Mouse (Mus musculus): ENCODE results near the gene Gm10762. TPM values are rescaled to one million over a fixed set of nuclear protein-coding genes. Genes with fewer than 3 reads are reported as not detected.

Gm10762 gene
- polyA plus RNA-seq, 1 experiment from 2014 or later = 15.8 TPM

DNA sequence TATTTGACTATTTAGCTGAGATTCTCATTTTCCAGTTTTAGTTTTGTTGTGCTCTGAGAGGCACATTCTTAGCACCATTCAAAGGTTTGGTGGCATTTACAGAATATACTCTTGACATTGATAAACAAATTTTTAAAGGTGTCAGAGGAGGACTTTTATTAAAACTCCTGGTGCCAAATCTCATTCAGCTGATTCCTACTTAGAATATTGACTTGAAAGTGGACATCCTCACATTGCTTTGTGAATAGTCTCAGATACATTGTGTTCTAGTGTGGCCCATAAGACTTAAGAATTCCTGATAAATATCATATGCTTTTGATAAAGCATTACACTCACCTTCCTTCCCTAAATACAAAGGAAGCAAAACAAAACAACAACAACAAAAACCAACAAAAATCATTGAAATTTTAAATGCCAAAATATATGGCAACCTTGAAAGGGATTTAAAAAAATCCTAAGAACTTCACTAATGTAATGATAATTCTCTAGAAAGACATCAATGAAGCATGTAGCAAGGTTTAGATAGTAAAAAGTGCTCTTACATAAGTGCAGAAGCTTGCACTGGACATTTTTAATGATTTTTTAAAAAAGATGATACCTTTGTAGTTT lies 1.1 kb upstream of the Gm10762 start:
- Histone ChIP-seq H3K9ac (peak overlapping the region; percentile 100), H3K27me3 (ENCODE audit: insufficient read depth, low read length) (no peaks in the 10 kb centered on the region), H3K4me1 (ENCODE audit: insufficient read depth) (peaks cover 5% of the 10 kb centered on the region), H3K4me2 (peak overlapping the region; percentile 67), H3K36me3 (ENCODE audit: insufficient read depth) (no peaks in the 10 kb centered on the region), H3K9me3 (ENCODE audit: low read depth, low read length) (no peaks in the 10 kb centered on the region), H3K4me3 (ENCODE audit: low read depth, low read length) (peak overlapping the region; percentile 89), H3K27ac (ENCODE audit: low read depth) (peak overlapping the region; percentile 100)
- TF ChIP-seq CTCF (IDR thresholded peaks at IDR 0.05; ENCODE audit: low read depth) = no peak
- DNase-seq (no peak), ATAC-seq (ENCODE audit: insufficient read depth) (no peak)

- ATAC-seq (ENCODE audit: insufficient read depth) = peak; percentile 97
- H3K27me3 ChIP-seq (ENCODE audit: insufficient read depth, low read length) = no peaks in the 10 kb centered on the region
- peak within 1 kb of the TSS; percentile 100 for H3K27ac ChIP-seq (ENCODE audit: low read depth)
- under 1% methylated on average over 65 of the region's 65 CpGs for WGBS
- no peaks in the 10 kb centered on the region for H3K9me3 ChIP-seq (ENCODE audit: low read depth, low read length)
- no peaks in the 10 kb centered on the region for H3K36me3 ChIP-seq (ENCODE audit: insufficient read depth)
- H3K4me2 ChIP-seq = peak within 1 kb of the TSS; percentile 67
- H3K4me1 ChIP-seq (ENCODE audit: insufficient read depth) = peaks cover 5% of the 10 kb centered on the region
- H3K4me3 ChIP-seq (ENCODE audit: low read depth, low read length) = peak within 1 kb of the TSS; percentile 89
- peak within 1 kb of the TSS; percentile 100 for H3K9ac ChIP-seq
- TF ChIP-seq CTCF (IDR thresholded peaks at IDR 0.05; ENCODE audit: low read depth) = no peak
- peak; percentile 100 for DNase-seq
These were observed 614 bp downstream of the Gm10762 start, which contains the start of gene Zc3h6 for GRCm38 (mm10) chr2:128966641-128967580. Gene Zc3h6 (plus strand): TSS chr2:128967402.

GRCm38 (mm10) chr2:128966236-128966635 lies 1.3 kb downstream of the Gm10762 start:
- Histone ChIP-seq H3K4me1 (ENCODE audit: insufficient read depth) (peaks cover 5% of the 10 kb centered on the region), H3K9me3 (ENCODE audit: low read depth, low read length) (no peaks in the 10 kb centered on the region), H3K4me2 (peak overlapping the region; percentile 67), H3K36me3 (ENCODE audit: insufficient read depth) (no peaks in the 10 kb centered on the region), H3K27ac (ENCODE audit: low read depth) (peak overlapping the region; percentile 100), H3K4me3 (ENCODE audit: low read depth, low read length) (peak overlapping the region; percentile 89), H3K9ac (peak overlapping the region; percentile 100), H3K27me3 (ENCODE audit: insufficient read depth, low read length) (no peaks in the 10 kb centered on the region)
- TF ChIP-seq CTCF (IDR thresholded peaks at IDR 0.05; ENCODE audit: low read depth) = no peak
- WGBS = 12% methylated on average over 6 of the region's 6 CpGs
- ATAC-seq (ENCODE audit: insufficient read depth) (no peak), DNase-seq (peak; percentile 50)

DNA sequence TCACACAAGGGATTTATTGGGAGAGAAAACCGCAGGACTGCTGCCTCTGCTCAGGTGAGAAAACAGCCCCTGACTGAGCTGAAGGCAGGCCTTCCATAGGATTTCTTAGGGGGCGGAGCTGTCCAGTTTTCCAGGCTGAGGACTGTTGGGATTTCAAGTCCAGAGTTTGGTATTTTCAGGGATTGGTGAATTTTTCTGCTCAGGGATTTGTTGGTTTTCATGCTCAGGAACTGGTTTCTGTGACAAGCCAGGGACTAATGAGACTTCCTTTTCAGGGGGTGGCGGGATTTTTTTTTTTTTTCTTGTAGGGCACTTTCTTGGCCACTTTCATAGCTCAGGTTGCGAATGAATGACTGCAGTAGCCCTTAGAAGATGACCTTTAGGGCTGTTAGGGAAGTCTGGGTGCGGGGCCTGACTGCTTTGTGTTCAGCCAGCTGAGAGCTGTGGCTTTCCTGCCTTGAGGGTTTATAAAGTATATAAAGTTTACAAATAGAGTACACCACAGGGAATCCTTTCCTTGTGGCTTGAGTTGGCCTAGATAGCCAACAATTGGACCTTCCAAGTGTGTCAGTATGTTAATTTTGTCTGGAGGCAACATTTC lies 1.9 kb downstream of the Gm10762 start:
- Histone ChIP-seq H3K4me2 (peak overlapping the region; percentile 67), H3K4me1 (ENCODE audit: insufficient read depth) (peaks cover 5% of the 10 kb centered on the region), H3K27me3 (ENCODE audit: insufficient read depth, low read length) (no peaks in the 10 kb centered on the region), H3K36me3 (ENCODE audit: insufficient read depth) (no peaks in the 10 kb centered on the region), H3K9me3 (ENCODE audit: low read depth, low read length) (no peaks in the 10 kb centered on the region), H3K27ac (ENCODE audit: low read depth) (peak overlapping the region; percentile 100), H3K9ac (peak overlapping the region; percentile 32; the same call in 1 of the 2 replicates), H3K4me3 (ENCODE audit: low read depth, low read length) (peak overlapping the region; percentile 89; the same call in 1 of the 2 replicates)
- DNase-seq = peak; percentile 35
- ATAC-seq (ENCODE audit: insufficient read depth) = no peak
- no peak for TF ChIP-seq CTCF (IDR thresholded peaks at IDR 0.05; ENCODE audit: low read depth)
- WGBS = 44% methylated on average over 5 of the region's 5 CpGs

DNA sequence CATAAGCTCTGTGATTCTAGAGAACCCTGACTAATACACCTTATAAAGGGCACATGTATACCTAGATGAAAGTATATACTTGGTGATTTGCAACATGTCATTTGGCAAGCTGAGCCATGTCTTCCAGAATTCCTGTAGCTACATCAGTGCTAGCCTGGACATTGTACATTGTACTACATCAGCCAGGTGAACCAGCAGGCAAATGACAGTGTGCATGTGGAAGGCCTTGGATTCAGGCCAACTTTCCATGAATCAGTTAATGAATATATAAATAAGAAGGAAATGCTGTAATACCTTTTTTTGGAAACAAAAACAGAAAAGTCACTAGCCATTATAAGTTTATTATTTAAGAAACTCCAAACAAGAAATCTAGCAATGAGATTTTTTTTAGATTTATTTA lies 13.3 kb downstream of the Gm10762 start:
- no peaks in the 10 kb centered on the region for H3K9me3 ChIP-seq (ENCODE audit: low read depth, low read length)
- H3K36me3 ChIP-seq (ENCODE audit: insufficient read depth) = no peaks in the 10 kb centered on the region
- no peak overlapping the region for H3K4me3 ChIP-seq (ENCODE audit: low read depth, low read length)
- no peak overlapping the region for H3K9ac ChIP-seq
- no peaks in the 10 kb centered on the region for H3K4me1 ChIP-seq (ENCODE audit: insufficient read depth)
- no peak for TF ChIP-seq CTCF (IDR thresholded peaks at IDR 0.05; ENCODE audit: low read depth)
- ATAC-seq (ENCODE audit: insufficient read depth) (no peak), DNase-seq (no peak)
- no peaks in the 10 kb centered on the region for H3K27me3 ChIP-seq (ENCODE audit: insufficient read depth, low read length)
- H3K27ac ChIP-seq (ENCODE audit: low read depth) = no peak overlapping the region
- no peak overlapping the region for H3K4me2 ChIP-seq

- peak; percentile 90 for DNase-seq
- 31% methylated on average over 6 of the region's 6 CpGs for WGBS
These were observed 19.4 kb downstream of the Gm10762 start for GRCm38 (mm10) chr2:128947962-128948588.

More at GRCm38 (mm10) chr2:128947962-128948588, 19.4 kb downstream of the Gm10762 start:
- Histone ChIP-seq H3K9me3 (ENCODE audit: low read depth, low read length) (no peaks in the 10 kb centered on the region), H3K9ac (no peak overlapping the region), H3K4me1 (ENCODE audit: insufficient read depth) (no peaks in the 10 kb centered on the region), H3K4me3 (ENCODE audit: low read depth, low read length) (no peak overlapping the region), H3K27ac (ENCODE audit: low read depth) (no peak overlapping the region), H3K36me3 (ENCODE audit: insufficient read depth) (no peaks in the 10 kb centered on the region), H3K4me2 (no peak overlapping the region), H3K27me3 (ENCODE audit: insufficient read depth, low read length) (no peaks in the 10 kb centered on the region)
- ATAC-seq (ENCODE audit: insufficient read depth) = no peak
- TF ChIP-seq CTCF (IDR thresholded peaks at IDR 0.05; ENCODE audit: low read depth) = peak; percentile 87

Data from lung, embryonic 14.5 days (tissue).